Mouse (Mus musculus) limb, embryonic 11.5 days (tissue): ENCODE results near the gene Dynlrb2. TPM values are rescaled to one million over a fixed set of nuclear protein-coding genes. Genes with fewer than 3 reads are reported as not detected.

Experiments
- ATAC-seq: fragments of 200-750 bp; cut with Nextera tagmentation; 2 replicates; pipeline ENCODE4 v1.8.0; 2017; ENCODE audit warnings: low read depth; ENCODE audit not compliant: insufficient number of reproducible peaks, low FRiP score, low TSS enrichment
- DNase-seq: peaks from one replicate; pipeline ENCODE4 v3.0.0-alpha.2; 2015; ENCODE audit warnings: low spot score
- H3K27ac ChIP-seq: fragments of 300-500 bp; sonication (generic); replicated peaks from 2 replicates; pipeline ENCODE4 v1.5.1; 2014; ENCODE audit warnings: low read depth, mild to moderate bottlenecking, low read length
- H3K27me3 ChIP-seq: fragments of 300-500 bp; sonication (generic); 2 replicates; pipeline ENCODE4 v1.6.1; 2014; ENCODE audit warnings: mild to moderate bottlenecking, low read length, mixed read lengths; ENCODE audit not compliant: control insufficient read depth, insufficient read depth
- H3K36me3 ChIP-seq: fragments of 300-500 bp; sonication (generic); 2 replicates; pipeline ENCODE4 v1.6.1; 2014; ENCODE audit warnings: mild to moderate bottlenecking, low read length, moderate library complexity, mixed read lengths; ENCODE audit not compliant: control insufficient read depth, insufficient read depth
- H3K4me1 ChIP-seq: fragments of 300-500 bp; sonication (generic); 2 replicates; pipeline ENCODE4 v1.6.1; 2014; ENCODE audit warnings: low read length, mixed read lengths; ENCODE audit not compliant: control insufficient read depth, insufficient read depth
- H3K4me2 ChIP-seq: fragments of 300-500 bp; sonication (generic); 2 replicates; pipeline ENCODE4 v1.6.1; 2014; ENCODE audit warnings: low read depth, mild to moderate bottlenecking, moderate library complexity; ENCODE audit not compliant: severe bottlenecking
- H3K4me3 ChIP-seq: fragments of 300-500 bp; sonication (generic); 2 replicates; pipeline ENCODE4 v1.5.1; 2014; ENCODE audit warnings: low read depth, low read length
- H3K9ac ChIP-seq: fragments of 300-500 bp; sonication (generic); 2 replicates; pipeline ENCODE4 v1.6.1; 2014; ENCODE audit warnings: mild to moderate bottlenecking, low read length
- H3K9me3 ChIP-seq: fragments of 300-500 bp; sonication (generic); 2 replicates; pipeline ENCODE4 v1.6.1; 2016; ENCODE audit warnings: low read length; ENCODE audit not compliant: control insufficient read depth
- WGBS: fragments of 180-500 bp; shearing (Covaris S2); extraction: QIAGEN DNeasy Blood & Tissue Kit; methylation state at CpG from one replicate; pipeline ENCODE4 v1.1.7; 2014; 5-methylcytosine and 5-hydroxymethylcytosine counted together
- polyA plus RNA-seq: library from polyadenylated mRNA; unstranded; fragments of >200 nt; fragmentation: Nextera tagmentation; extraction: Ambion mirVana; gene quantifications from 2 replicates; pipeline ENCODE4 v1.2.1, GENCODE M21; 2014

Gene Dynlrb2
- polyA plus RNA-seq, 1 experiment from 2014 or later: not detected

- ATAC-seq: no peak
- 86% methylated on average over 11 of the region's 11 CpGs for WGBS
- DNase-seq: no peak
- H3K4me1 ChIP-seq: no peaks in the 10 kb centered on the region
- H3K27me3 ChIP-seq: no peaks in the 10 kb centered on the region
- H3K9ac ChIP-seq: no peak overlapping the region
- peaks cover 3% of the 10 kb centered on the region for H3K9me3 ChIP-seq
- H3K27ac ChIP-seq: no peak overlapping the region
- H3K4me3 ChIP-seq: no peak overlapping the region
- no peak overlapping the region for H3K4me2 ChIP-seq
- H3K36me3 ChIP-seq: no peaks in the 10 kb centered on the region
Measured at GRCm38 (mm10) chr8:116522104-116522767, 17.5 kb downstream of the Dynlrb2 start.

GRCm38 (mm10) chr8:116524915-116525314 is 20.1 kb downstream of the Dynlrb2 start:
- no peak for ATAC-seq
- 88% methylated on average over 7 of the region's 7 CpGs for WGBS
- H3K27ac ChIP-seq: no peak overlapping the region
- no peak overlapping the region for H3K9ac ChIP-seq
- no peak for DNase-seq
- no peaks in the 10 kb centered on the region for H3K36me3 ChIP-seq
- no peaks in the 10 kb centered on the region for H3K9me3 ChIP-seq
- no peaks in the 10 kb centered on the region for H3K27me3 ChIP-seq
- no peak overlapping the region for H3K4me2 ChIP-seq
- no peaks in the 10 kb centered on the region for H3K4me1 ChIP-seq
- no peak overlapping the region for H3K4me3 ChIP-seq

- no peak overlapping the region for H3K27ac ChIP-seq
- ATAC-seq (no peak), DNase-seq (no peak)
- no peaks in the 10 kb centered on the region for H3K36me3 ChIP-seq
- no peak overlapping the region for H3K9ac ChIP-seq
- no peaks in the 10 kb centered on the region for H3K27me3 ChIP-seq
- 81% methylated on average over 7 of the region's 7 CpGs for WGBS
- H3K4me1 ChIP-seq: no peaks in the 10 kb centered on the region
- H3K4me3 ChIP-seq: no peak overlapping the region
- no peak overlapping the region for H3K4me2 ChIP-seq
- H3K9me3 ChIP-seq: no peaks in the 10 kb centered on the region; the same call in 1 of the 2 replicates
Measured at GRCm38 (mm10) chr8:116528736-116529135, 24.0 kb downstream of the Dynlrb2 start.

- H3K4me2 ChIP-seq: no peak overlapping the region
- DNase-seq (no peak), ATAC-seq (no peak)
- H3K27me3 ChIP-seq: no peaks in the 10 kb centered on the region
- H3K9ac ChIP-seq: no peak overlapping the region
- no peak overlapping the region for H3K27ac ChIP-seq
- no peak overlapping the region for H3K4me3 ChIP-seq
- H3K9me3 ChIP-seq: no peaks in the 10 kb centered on the region; the same call in 1 of the 2 replicates
- no peaks in the 10 kb centered on the region for H3K4me1 ChIP-seq
- no peaks in the 10 kb centered on the region for H3K36me3 ChIP-seq
- 79% methylated on average over 6 of the region's 6 CpGs for WGBS
Measured at GRCm38 (mm10) chr8:116533081-116533480, 28.3 kb downstream of the Dynlrb2 start.

- Histone ChIP-seq H3K4me1 (no peaks in the 10 kb centered on the region), H3K4me2 (no peak overlapping the region), H3K36me3 (no peaks in the 10 kb centered on the region), H3K9ac (no peak overlapping the region), H3K27me3 (no peaks in the 10 kb centered on the region), H3K4me3 (no peak overlapping the region), H3K9me3 (no peaks in the 10 kb centered on the region; the same call in 1 of the 2 replicates), H3K27ac (no peak overlapping the region)
- ATAC-seq (no peak), DNase-seq (no peak)
- 79% methylated on average over 5 of the region's 5 CpGs for WGBS
Measured at GRCm38 (mm10) chr8:116536786-116537185, 32.0 kb downstream of the Dynlrb2 start.

- H3K4me2 ChIP-seq: no peak overlapping the region
- 31% methylated on average over 7 of the region's 7 CpGs for WGBS
- no peaks in the 10 kb centered on the region for H3K27me3 ChIP-seq
- no peaks in the 10 kb centered on the region for H3K9me3 ChIP-seq
- H3K27ac ChIP-seq: no peak overlapping the region
- no peak overlapping the region for H3K4me3 ChIP-seq
- no peaks in the 10 kb centered on the region for H3K4me1 ChIP-seq
- no peaks in the 10 kb centered on the region for H3K36me3 ChIP-seq
- ATAC-seq: no peak
- no peak overlapping the region for H3K9ac ChIP-seq
- DNase-seq: no peak
Measured at GRCm38 (mm10) chr8:116538763-116539162, 34.0 kb downstream of the Dynlrb2 start.

- H3K27me3 ChIP-seq: no peaks in the 10 kb centered on the region
- H3K4me3 ChIP-seq: no peak overlapping the region
- 88% methylated on average over 1 of the region's 1 CpGs for WGBS
- ATAC-seq (no peak), DNase-seq (no peak)
- no peak overlapping the region for H3K9ac ChIP-seq
- no peaks in the 10 kb centered on the region for H3K4me1 ChIP-seq
- no peaks in the 10 kb centered on the region for H3K36me3 ChIP-seq
- no peak overlapping the region for H3K27ac ChIP-seq
- H3K9me3 ChIP-seq: no peaks in the 10 kb centered on the region
- H3K4me2 ChIP-seq: no peak overlapping the region
Measured at GRCm38 (mm10) chr8:116540136-116540535, 35.4 kb downstream of the Dynlrb2 start.

- Histone ChIP-seq H3K9ac (no peak overlapping the region), H3K27me3 (no peaks in the 10 kb centered on the region), H3K36me3 (no peaks in the 10 kb centered on the region), H3K4me2 (no peak overlapping the region), H3K9me3 (no peaks in the 10 kb centered on the region), H3K4me3 (no peak overlapping the region), H3K4me1 (no peaks in the 10 kb centered on the region), H3K27ac (no peak overlapping the region)
- DNase-seq (no peak), ATAC-seq (no peak)
- 86% methylated on average over 5 of the region's 5 CpGs for WGBS
Measured at GRCm38 (mm10) chr8:116542842-116543241, 38.1 kb downstream of the Dynlrb2 start.

- no peak overlapping the region for H3K9ac ChIP-seq
- 79% methylated on average over 1 of the region's 1 CpGs for WGBS
- no peaks in the 10 kb centered on the region for H3K4me1 ChIP-seq
- no peak overlapping the region for H3K27ac ChIP-seq
- no peaks in the 10 kb centered on the region for H3K9me3 ChIP-seq
- H3K4me2 ChIP-seq: no peak overlapping the region
- no peaks in the 10 kb centered on the region for H3K36me3 ChIP-seq
- H3K27me3 ChIP-seq: no peaks in the 10 kb centered on the region
- no peak for DNase-seq
- H3K4me3 ChIP-seq: no peak overlapping the region
- ATAC-seq: no peak
Measured at GRCm38 (mm10) chr8:116543366-116543765, 38.6 kb downstream of the Dynlrb2 start.
